Mouse (Mus musculus): ENCODE measurements around the gene Dnah1.

Gene Dnah1

DNA sequence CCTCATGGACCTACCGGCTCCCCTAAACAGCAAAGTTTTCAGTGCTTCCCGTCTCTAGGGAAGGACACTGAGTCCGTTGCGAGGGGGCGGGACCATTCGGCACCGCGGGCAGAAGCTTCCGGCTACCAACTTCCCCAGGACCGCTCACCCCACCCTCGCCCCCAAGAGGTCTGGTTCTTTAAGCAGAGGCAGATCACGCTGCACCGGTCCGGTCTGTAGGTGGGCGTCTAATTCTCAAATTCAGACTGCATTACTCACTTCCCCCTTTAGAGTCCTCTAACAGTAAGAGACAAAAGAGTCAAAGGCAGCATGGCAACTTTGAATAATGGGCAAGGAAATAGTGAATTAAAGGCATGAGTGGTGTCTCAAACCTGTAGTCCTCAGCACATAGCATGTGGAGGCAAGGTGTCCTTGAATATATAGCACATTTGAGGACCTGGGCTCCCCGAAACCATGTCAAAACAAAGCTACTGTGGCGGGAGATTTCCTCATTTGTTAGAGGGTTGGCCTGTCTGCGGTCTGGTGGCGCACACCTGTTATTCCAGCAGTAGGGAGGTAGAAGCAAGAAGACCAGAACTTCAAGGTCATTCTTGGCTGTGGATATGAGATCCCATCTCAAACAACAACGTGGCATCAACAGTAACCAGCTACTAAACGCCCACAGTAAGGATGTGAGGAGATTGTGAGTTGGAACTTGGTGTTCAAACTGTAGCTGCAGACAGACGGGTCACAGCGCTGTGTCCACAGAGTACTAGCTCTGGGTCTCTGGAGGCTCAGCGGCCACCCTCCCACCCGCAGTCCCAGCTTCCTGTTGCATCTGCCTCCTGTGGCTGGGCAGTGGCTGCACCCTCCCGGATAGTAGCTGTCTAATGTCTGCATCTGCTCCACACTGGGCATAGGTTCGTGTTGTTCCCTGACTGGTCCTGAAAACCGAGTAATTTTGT lies at the start of gene Dnah1:
Gene Dnah1 (minus strand): TSS at position 48 of the 944 bp plus-strand sequence.
- DNase-seq: peak; percentile 64

DNA sequence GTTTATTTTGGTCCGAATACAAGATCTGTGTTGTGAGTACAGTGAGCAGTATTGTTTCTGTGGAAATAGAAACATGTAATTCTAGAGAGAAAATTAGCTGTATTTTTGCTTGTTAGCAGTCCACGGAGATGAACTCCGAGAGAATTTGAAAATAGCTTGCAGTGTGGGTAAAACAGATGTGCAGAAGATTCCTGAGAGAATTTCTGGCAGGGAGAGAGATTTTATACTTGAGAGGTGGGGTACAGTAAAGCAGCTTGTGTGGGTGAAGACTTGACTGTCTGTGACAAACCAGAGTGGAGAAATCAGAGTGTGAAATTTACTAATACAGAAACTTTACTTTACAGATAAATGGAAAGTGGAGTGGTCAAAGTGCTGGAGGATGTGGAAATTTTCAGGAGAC lies 45.7 kb upstream of the Dnah1 start:
- DNase-seq: no peak

DNA sequence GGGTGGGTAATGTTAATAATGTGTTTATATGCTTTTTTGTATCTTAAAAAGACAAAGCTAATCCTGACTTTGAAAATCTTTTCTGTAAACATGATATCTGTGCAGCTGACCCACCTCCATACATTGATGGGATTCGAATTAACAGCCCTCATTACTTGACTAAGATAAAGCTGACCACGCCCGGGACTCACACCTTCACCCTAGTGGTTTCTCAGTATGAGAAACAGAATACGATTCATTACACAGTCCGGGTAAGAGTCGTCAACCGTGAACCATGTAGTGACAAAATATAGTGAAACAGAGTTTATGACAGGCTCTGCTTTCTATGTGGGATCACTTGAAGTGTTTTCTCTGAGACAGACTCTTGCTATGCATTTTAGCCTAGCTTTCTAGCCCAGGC lies 44.3 kb upstream of the Dnah1 start:
- no peak for DNase-seq

DNA sequence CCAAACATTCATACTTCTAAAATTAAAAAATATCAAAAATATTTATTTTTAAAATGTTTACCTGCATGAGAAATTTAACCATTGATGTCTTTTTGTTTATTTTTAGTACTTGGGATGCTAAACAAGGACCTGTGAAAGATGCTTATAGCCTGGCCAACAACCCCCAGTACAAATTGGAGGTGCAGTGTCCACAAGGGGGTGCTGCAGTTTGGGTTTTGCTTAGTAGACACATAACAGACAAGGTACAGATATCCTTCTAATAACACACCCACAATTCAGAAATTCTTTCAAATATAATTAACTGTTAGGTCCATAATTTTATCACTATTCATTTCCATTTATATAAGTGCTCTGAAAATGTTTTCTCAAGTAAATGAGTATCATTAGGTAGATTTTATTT lies 41.7 kb upstream of the Dnah1 start:
- DNase-seq: peak; percentile 89

DNA sequence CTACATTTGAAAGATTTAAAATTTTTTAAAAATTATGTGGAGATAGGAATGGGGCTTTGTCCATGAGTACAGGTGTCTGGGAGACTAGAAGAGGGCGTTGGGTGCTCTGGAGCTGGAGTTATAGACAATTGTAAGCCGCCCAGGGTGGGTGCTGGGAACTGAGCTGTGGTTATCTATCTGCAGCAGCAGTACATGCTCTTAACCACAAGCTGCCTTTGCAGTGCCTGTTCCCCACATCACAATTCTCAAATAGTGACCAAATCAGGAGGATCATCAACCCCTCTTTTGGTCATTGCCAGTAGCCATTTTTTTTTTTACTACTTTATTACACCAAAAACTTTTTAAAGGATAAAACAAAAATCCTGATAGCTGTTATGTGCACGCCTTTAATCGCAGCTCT lies 40.9 kb upstream of the Dnah1 start:
- no peak for DNase-seq

DNA sequence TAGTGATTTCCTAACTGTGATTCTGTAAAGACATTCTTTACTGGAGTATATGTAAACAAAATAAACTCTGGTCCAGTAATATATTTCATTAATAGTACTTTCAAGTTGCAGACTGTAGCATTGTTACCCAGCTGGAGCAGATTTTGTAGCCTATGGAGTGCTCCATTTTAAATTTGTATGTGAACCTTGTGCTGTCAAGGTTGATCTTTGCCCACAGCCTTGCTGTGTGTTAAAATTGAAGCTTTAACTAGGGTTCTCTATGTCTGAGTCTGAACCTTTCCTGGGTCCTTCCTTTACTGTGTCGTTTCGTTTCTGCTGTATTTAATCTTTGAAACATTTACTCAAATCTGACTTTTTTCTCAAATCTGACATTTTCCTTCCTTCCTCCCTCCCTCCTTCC lies 38.5 kb upstream of the Dnah1 start:
- DNase-seq: no peak

DNA sequence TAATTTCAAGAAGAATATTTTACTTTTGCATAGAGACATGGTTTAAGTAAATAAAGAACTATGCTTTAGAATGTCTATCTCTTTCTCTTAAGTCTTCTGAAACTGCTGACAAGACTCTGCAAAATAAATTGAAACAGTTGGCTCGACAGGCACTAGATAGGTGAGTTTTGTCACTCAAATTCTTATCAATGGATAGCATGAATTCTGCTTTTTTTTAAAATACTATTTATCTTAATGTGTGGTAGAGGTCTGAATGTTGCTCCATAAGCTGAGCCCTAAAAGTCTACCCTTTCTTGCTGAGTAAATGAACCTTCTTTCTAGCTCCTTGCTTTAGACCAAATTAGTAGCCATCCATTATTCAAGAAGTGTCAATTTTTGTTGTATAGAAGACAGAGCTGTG lies 21.7 kb upstream of the Dnah1 start:
- no peak for DNase-seq

DNA sequence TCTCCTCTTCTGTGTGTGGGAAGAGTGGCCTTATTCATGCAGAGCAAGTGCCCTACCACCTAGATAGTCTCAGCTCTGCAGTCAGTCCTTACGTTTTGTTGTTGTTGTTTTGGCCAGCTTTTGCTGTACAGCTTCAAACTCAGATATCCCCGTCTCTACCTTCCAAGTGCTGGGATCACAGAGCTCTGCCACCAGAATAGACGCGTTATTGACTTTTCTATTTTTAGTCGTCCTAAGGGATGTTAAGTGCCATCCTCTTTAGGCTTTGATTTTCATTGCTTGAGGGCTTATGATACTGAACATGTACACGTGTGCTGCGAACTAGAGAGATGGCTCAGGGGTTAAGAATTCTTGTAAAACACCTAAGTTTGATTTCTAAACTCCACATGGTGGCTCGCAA lies 19.5 kb upstream of the Dnah1 start:
- no peak for DNase-seq

DNA sequence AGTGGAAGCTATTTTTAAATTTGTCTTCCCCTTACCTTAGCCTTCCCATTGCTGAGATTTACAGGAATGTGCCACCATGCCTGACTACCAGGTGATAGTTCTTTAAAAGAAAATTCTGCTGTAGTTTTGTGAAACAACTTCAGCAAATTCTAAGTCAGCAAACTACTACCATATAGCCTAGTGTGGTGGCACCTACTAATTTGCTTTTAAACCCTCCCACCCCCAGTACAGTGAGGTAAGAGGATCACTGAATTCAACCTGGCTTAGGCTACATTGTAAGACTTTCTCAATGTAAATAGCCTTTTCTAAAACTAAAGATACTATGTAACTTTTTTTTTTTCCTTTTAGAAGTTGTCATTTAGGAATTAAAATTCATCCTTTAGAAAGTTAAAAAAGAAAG lies 14.3 kb upstream of the Dnah1 start:
- no peak for DNase-seq

DNA sequence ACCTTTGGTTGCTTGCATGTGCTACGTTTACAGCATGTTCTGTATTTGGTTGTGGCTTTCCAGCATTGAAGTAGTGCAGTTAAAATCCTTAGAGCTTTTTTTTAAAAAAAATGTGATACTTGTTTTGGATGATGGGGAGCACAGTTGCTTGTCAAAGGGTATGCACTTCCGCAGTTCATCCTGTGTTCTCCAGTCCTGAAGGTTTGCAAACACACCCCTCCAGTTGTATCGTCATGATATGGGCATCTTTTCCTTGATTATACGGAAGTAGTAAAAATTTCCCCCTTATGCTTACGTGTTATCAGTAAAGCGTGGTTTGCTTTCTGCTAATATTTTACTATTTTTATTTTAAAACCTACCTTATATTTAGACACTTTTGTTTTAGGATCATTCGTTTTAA lies 13.7 kb upstream of the Dnah1 start:
- no peak for DNase-seq

DNA sequence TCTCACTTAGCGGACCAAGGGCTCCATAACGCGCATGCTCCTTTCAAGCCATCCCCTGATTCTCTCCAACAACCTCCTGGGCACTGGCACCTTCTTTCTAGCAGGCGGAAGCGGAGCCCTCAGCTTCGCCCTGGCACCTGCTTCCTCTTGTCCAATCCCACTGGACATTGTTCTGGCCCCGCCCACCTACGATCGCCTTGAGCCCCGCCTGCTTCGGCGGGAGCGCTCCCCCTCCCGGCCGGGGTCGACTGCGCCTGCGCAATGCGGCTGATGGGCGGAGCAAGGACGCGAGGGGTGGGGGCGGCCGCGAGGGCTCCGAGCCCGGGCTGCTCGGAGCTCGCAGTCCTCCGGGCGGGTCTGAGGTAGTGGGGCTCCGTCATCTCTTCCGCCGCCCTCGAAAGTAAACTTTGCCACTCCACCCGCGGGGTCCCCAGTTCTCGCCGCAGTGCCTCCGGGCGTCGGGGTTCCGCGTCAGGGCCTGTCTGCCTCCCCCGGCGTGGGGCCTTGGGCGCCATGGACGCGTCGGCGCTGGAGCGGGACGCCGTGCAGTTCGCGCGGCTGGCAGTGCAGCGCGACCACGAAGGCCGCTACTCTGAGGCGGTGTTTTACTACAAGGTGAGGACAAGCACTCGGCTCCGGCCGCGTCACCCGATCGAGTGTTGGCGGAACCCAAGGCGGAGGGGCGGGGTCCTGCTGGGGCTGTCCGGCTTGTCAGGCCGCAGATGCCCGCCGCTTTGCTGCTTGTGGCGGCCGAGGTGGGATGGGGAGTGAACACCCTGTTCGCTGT lies 12.9 kb upstream of the Dnah1 start, which contains the start of gene Capn7:
Gene Capn7 (plus strand): TSS at position 270 of the 787 bp plus-strand sequence.
- peak; percentile 100 for DNase-seq

DNA sequence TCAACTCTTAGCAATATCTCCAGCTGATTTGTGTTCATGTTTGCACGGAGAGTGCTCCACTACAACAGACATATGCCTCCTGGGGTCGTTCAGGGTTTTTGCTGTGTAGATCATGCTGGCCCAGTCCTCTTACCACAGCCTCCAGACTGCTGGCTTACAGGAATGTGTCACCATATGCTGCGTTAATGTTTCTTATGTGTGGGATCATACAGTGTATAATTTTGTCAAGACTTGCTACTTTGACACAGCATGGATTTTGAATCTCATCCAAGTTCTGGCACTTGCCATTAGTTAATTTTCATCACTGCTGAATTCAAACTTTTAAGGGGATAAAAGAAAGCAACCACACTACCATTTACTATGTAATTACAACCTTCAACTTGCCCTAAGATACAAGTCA lies 12.1 kb upstream of the Dnah1 start:
- DNase-seq: no peak

DNA sequence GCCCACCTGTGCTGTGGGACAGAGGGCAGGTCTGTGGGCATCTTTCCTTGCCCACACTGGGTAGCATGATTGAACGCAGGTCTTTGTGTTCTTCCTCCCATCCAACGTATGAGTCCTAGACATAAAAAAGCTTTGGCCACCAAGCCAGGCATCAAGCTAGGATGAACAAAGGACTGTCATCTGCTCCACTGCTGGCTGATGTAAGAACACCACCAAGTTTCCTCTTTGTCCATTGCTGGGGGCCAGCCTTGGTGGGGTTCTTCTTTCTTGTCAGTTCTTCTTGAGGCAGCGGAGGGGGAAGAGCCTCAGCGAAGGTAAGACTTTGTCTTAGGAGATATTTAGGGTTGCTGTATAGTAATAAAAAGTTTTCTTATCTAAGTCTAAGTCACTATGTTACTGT lies 7.3 kb upstream of the Dnah1 start:
- DNase-seq: no peak

DNA sequence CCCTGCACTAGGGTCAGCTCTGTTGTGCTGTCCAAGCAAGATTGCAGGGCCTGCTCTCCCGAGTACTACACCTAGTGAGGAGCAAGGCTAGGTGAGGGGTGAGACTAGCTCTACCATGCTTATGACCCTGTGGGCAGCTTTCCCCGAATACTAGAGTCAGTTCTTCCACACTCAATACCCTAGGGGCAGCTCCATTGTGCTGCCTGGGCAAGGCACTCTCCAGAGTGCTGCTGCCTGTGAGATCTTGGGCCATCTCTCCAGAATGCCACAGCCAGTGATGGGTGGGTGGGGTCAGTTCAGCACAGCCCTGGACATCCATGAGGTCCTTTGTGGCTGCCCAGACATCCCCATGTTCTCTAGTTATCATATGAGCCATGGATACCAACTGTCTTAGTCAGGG lies 6.0 kb upstream of the Dnah1 start:
- DNase-seq: no peak

DNA sequence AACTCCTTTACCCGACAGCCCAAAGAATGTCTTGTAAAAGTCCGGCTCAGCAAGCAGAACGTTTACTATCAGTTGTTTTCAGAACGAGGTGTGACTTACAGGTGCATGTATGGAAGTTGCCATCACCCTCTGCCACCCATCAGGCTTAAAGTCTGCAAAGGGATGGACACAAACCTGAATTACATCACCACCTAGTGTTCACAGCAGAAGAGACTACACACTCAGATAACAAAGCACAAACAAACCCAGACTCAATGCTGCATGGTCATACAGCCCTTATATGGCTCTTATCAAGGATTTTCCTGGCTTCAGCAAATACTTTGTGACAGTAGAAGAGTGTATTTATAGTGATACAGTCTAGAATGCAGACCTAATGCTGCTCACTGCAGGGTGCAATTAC lies 4.0 kb upstream of the Dnah1 start:
- no peak for DNase-seq

DNA sequence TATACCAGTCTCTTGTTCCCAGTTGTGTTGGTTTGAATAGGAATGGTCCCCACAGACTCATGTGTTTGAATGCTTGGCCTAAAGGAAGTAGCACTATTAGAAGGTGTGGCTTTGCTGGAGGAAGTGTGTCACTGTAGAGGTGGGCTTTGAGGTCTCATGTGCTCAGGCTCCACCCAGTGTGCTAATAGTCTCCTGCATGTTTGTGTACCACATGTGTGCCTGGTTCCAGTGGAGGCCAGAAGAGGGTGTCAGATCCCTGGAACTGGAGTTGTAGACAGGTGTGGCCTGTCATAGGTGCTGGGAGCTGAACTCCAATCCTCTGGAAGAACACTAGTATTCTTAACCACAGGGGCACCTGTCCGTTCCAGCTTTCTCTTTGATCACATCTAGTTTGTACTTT lies 3.5 kb upstream of the Dnah1 start:
- no peak for DNase-seq

DNA sequence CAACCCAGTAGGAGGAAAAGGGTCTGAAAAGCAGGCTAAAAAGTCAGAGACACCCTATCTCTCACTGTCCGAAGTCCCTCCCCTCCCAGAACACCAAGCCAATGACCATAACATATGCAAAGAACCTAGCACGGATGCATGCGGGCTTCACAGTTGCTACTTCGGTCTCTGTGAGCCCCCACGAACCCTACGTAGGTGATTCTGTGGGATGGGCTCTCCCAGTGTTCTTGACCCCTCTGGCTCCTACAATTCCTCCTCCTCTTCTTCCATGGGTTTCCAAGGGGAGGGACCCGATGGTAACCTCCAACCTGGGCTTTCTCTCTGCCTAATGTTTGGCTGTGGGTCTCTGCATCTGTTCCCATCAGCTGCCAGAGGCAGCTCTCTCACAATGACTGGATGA lies 3.1 kb upstream of the Dnah1 start:
- DNase-seq: no peak

DNA sequence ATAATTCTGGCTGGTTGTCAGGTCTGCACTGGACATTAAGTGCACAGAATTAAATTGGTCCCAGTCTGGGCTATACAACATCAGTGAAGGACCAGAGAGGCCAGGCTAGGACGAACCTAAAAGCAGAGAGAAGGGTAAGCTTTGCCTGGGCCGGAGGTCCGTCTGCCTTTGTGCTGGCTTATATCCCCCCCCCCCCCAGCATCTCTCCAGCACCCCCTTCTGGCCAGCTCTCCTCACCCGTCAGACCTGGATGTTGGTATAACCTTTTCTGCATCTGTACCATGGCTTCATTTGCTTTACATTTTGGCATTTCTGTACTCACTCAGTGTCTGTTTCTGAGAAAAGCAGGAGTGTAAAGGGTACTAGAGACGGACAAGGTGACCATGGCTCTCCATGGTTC lies 1.9 kb upstream of the Dnah1 start:
- peak; percentile 51 for DNase-seq

DNA sequence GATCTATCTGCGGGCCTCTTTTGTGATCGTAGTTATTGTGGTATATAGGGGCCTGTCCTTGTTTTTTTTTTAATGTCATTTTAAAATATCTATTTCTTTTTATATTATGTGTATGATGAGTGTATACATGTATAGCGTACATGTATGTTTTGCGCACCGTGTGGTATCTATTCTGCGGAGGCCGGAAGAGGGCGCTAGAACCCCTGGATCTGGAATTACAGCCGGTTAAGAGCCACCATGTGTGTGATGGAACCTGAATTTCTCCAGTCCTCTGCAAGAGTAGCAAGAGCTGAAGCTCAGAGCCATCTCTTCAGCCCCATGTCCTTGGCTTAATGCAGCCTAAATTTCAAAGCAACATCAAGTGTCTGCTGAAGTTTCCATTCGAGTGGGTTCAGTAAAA lies 1.2 kb upstream of the Dnah1 start:
- peak; percentile 53 for DNase-seq

DNA sequence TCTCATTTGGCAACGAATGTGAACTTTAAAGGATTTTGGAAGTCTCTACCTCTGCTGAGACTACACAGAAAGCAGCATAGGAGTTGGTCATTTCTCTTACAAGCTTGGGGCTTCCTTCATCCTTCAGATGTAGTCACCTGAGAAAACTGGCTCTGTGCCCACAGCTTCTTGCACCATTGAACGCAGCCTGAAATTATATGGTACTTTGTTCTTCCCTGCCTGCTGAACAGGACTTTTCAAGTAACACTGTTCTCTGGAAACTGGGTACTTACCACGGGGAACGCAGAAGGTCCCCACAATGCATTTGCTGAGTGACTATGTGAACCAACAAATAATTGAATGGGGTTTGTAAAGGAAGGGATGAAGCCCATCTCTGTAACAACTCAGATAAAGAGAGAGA lies 507 bp downstream of the Dnah1 start:
- DNase-seq: no peak

DNA sequence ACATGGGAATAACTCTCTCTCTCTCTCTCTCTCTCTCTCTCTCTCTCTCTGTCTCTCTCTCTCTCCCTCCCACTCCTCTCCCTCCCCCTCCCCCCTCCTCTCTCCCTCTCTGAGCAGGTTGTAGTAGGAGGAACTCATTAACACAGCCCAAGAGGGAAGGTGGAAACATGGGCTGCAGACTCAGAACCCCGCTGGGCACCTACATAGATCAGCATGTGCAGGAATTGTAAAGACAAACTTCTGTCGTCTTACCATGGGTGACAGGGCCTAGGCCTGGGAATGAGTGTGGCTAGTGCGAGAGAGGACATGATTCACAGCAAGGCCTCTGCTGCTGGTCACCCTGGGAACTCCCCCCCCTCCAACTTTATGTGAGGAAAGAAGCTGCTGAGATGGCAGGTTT lies 1.5 kb downstream of the Dnah1 start:
- DNase-seq: no peak

DNA sequence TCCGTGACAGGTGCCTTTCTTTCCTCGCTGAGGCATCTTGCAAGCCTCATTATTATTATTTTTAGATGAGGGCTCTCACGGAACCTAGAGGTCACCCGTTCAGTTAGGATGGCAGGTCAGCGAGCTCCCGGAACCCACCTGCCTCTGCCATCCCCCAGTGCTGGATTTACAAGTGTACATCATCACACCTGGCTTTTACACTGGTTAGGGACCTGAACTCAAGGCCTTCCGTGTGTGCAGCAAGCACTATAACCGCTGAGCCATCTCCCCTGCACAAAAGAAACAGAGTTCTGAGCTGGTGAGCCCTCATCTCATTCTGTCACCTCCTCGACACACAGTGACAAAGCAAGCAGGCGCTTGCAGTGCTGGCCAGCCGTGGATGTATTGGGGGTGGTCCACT lies 2.5 kb downstream of the Dnah1 start:
- no peak for DNase-seq

DNA sequence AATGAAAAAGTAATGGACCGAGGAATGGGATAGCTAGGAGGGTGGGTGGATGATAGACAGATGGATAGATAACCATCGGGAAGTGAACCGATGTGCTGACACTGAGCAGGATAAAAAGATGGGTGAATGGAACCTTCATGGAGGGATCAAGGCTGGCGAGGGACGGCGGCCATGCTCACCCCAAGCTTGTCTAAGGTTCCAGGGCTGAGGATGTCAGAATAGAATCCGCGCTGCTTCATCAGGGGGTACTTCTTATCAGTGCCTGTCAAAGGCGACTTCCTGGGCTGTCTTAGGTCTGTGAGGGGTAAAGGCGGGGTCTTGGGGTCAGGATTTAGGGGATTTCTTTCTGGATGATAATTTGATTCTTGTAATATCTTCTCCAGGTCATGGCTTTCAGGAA lies 4.2 kb downstream of the Dnah1 start:
- DNase-seq: no peak

DNA sequence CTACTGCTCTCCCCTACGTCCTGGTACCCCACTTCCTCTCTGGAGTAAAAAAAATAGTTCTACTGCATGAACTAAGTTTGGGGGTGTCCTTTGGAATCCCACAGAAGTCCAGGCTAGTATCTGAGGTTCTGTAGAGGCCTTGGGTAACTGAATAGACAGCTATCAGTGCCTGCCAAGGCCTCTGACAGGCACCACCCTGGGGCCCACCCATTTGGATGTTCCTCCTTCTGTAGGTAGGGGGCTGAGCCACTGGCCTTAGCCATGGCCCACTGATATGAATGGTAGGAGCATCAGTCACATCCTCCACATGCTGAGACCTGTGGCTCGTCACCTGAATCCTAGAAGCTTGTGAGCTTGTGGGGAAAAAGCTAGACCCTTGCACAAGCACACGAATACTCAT lies 5.9 kb downstream of the Dnah1 start:
- DNase-seq: no peak

All from thymus, postnatal 4 days (tissue).